Mouse (Mus musculus) left cerebral cortex, postnatal 4 days (tissue): ENCODE data around the gene Tmem156. TPM values are rescaled to one million over a fixed set of nuclear protein-coding genes. Genes with fewer than 3 reads are reported as not detected.
"Not testable (repeated sequence)": the region's sequence is repeated elsewhere in the genome, so short reads cannot be mapped to it uniquely, and the experiment has no call there.

Source experiments
- DNase-seq: peaks from one replicate; pipeline ENCODE4 v3.0.0-alpha.2; 2022
- intact Hi-C: fragments of 180-260 bp; cut with DNase I; formaldehyde crosslinking; loops from one replicate; pipeline ENCODE4 v1.15.1; 2025
- total RNA-seq, 2 experiments: library from RNA; stranded (reverse); gene quantifications; 2 replicates each; pipeline ENCODE4 v1.2.3; 2021

Tmem156 gene
- total RNA-seq, result not detected

GRCm38 (mm10) chr5:65091921-65092320 lies at the start of gene Tmem156:
TSS of gene Tmem156 (minus strand) at chr5:65092132.
- no peak for DNase-seq
- intact Hi-C loops, result no loop called here

DNA sequence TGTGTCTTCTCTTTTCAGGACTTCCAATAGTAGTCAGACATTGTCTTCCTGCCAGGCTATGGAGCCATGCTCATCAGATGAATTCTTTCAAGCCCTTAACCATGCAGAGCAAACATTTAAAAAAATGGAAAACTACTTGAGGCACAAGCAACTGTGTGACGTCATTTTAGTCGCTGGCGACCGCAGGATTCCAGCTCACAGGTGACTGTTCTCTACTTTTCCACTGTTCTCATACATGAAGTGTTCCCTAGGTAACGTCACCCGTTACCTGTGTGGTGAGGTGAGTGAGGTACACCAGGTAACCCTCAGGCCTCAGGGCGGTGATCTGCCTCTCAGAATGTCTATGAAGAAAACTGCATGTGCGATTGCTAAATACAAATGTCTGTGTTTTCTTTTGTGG lies 49.3 kb upstream of the Tmem156 start:
- intact Hi-C loops, result loop anchor here (10.0 kb wide), 1 partner anchor 656 kb away; no protein-coding TSS in a partner anchor

DNA sequence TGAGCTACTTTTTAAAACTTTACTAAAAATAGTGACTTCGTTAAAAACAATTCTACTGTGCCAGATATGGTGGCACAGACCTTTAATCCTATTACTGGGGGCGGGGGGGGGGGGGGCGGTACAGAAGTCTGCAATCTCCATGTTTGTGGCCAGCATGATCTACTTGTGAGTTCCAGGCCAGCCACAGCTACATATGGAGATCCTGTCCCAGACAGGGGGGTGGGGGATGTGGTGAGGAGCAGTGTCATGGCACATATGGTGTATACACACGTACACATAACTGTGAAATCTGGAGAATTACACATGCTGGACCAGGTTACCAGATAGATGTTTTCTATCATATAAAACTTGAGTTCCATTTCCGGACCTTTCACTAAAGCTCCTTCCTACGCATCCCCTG lies 45.1 kb upstream of the Tmem156 start:
- intact Hi-C loops, result loop anchor here (10.0 kb wide), 1 partner anchor 132 kb away; no protein-coding TSS in a partner anchor
- no peak for DNase-seq

More for the DNA sequence above, 49.3 kb upstream of the Tmem156 start:
- no peak for DNase-seq

GRCm38 (mm10) chr5:65136159-65136558 lies 44.2 kb upstream of the Tmem156 start:
- intact Hi-C loops, result loop anchor here (10.0 kb wide), 1 partner anchor 131 kb away; no protein-coding TSS in a partner anchor

DNA sequence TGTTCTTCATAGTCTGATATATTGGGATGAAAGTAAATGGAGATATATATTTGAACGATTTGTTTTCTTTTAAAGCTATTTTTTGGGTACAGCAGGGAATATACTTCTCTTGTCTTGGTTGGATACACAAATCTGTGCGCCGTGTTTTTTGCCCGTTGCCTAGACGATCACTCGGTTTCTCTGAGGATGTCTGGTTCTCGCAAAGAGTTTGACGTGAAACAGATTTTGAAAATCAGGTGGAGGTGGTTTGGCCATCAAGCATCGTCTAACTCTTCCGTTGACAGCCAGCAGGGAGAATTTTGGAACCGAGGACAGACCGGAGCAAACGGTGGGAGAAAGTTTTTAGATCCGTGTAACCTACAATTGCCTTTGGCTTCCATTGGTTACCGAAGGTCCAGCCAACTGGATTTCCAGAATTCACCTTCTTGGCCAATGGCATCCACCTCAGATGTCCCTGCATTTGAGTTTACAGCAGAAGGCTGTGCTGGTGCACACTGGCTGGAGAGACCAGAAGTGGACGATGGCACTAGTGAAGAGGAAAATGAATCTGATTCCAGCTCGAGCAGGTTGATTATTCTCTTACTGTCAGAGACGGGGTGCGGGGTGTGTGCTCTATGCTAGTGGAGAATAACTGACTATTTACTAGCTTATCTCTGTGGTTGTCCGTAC lies 39.4 kb upstream of the Tmem156 start:
- intact Hi-C loops, result loop anchor here (10.0 kb wide), 1 partner anchor 127 kb away; no protein-coding TSS in a partner anchor
- DNase-seq, result peak; percentile 19

More at GRCm38 (mm10) chr5:65136159-65136558, 44.2 kb upstream of the Tmem156 start:
- no peak for DNase-seq

- intact Hi-C loops, result loop anchor here (10.0 kb wide), 1 partner anchor 126 kb away; no protein-coding TSS in a partner anchor
- DNase-seq, result peak; percentile 32
These were observed 38.7 kb upstream of the Tmem156 start for GRCm38 (mm10) chr5:65130528-65131210.

DNA sequence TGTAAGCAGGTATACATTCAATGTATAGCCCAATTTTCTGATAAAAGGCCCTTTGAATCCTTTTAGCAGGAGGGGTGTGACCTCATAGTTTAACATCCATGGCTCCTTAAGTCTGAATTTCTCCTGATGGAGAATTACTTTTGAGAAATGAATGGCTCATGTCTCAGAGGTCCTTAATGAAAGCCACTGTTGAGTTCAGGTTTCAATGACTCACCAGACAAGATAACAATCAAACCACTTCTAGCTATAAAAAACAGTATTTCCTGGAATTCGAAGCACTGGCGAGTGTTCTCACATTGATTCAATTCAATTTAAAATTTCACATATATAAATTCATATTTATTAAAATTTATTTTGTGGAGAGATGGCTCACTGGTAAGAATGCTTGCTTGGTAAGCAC lies 36.5 kb upstream of the Tmem156 start:
- DNase-seq, result no peak
- intact Hi-C loops, result no loop called here

DNA sequence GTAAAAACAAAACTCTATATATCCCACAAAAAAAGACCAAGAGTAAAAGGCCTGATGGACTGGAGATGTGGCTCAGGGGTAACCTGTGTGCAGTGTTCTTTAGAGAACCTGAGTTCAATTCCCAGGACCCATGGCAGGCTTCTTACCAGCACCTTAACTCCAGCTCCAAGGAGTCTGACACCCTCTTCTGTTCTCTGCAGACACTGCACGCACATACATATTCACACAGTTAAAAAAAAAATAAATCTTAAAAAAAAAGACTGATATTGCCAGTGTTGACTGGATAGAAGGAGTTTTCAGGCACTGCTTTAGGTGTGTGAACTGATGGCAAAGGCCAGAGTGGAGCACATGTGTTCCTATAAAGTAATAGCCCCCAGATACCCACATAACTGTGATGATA lies 34.2 kb upstream of the Tmem156 start:
- DNase-seq, result no peak
- intact Hi-C loops, result no loop called here

DNA sequence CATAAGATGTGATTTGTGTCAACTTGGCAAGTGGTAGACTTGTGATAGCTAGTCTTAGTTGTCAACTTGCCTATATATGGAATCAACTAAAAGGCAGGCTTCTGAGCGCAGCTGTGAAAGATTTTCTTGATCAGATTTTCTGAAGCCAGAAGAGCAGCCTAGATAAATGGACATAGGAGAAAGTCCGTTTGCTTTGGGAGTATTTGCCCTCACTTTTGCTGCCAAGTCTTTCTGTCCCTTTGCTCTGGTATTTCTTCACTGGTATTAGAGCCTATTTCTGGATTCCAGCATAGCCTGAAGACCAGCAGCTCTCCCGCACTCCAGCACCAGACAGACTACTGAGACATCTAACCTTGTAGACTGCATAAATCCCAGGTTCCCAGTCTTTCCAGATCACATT lies 30.7 kb upstream of the Tmem156 start:
- DNase-seq, result no peak
- intact Hi-C loops, result no loop called here

DNA sequence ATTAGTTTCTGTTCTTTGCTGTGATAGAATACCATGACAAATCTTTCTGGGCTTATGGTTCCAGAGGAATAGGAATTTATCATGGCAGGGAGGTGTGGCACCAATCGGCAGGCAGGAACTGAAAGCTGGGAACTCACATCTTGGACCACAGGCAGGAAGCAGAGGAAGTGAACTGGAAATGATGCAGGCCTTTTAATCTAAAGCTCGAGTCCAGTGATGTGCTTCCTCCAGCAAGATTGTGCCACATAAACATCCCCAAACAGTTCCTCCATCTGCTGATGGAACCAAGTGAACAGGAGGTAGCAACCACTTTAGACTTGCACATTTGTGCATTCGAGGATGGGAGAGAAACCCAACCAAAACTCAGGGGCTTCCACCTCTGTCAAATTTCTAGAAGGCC lies 28.0 kb upstream of the Tmem156 start:
- DNase-seq, result no peak
- intact Hi-C loops, result no loop called here

DNA sequence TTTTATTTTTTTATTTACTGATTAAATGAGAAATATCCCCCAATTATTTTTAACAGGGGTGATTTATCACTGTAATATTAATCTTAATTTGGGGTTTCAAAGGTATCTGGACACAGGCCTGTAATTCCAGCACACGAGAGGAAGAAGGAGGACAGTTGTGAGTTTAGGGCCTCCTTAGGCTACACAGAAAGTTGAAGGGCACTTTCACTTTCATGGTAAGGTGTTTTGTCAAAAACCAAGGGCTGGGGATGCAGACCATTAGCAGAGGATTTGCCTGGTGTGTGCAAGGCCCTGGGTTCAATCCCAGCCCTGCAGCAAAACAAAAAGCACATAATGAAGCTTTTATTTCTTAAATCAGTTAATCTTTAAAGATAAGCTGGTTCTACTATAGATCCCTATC lies 27.6 kb upstream of the Tmem156 start:
- intact Hi-C loops, result no loop called here
- DNase-seq, result no peak

- no peak for DNase-seq
- intact Hi-C loops, result no loop called here
These were observed 24.9 kb upstream of the Tmem156 start for GRCm38 (mm10) chr5:65116789-65117188.

GRCm38 (mm10) chr5:65113323-65113722 lies 21.4 kb upstream of the Tmem156 start:
- no peak for DNase-seq
- intact Hi-C loops, result no loop called here

DNA sequence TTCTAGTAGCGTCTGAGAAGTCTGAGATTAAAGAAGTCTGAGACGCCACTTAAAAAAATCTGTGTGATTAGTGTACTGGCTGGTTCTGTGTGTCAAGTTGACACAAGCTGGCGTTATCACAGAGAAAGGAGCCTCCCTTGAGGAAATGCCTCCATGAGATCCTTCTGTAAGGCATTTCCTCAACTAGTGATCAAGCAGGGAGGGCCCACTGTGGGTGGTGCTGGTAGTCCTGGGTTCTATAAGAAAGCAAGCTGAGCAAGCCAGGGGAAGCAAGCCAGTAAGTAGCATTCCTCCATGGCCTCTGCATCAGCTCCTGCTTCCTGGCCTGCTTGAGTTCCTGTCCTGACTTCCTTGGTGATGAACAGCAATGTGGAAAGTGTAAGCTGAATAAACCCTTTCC lies 20.3 kb upstream of the Tmem156 start:
- intact Hi-C loops, result not testable (repeated sequence)

DNA sequence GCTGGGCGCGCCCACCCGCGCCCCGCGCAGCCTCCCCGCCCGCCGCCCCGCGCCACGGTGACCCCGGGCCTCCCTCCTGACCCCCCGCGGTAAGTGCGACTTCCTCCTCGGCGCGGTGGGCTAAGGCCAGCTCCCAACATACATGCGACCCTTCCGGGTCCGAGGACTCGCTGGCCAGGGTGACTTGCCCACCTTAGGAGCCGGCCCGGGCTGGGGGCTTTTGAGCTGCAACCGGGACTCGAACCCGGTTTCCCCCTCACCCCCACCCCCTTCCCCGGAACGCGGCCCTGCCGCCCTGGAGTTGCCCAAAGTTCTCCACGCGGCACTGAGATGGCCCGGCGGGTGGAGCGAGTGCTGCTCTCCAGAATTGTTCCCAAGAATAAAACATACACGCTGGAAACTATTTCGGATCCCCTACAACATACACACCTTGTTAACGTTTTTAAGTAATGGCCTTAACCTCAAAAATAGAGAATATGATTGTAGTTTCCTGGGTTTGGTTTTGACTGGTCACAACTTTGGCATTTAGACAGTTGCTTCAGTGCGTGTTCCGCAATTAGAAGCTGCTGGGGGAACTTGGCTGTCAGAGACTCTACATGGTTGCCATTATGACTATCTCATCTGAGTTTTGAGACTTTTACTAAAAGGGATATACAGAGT lies 16.0 kb upstream of the Tmem156 start:
- intact Hi-C loops, result no loop called here
- peak; percentile 26 for DNase-seq

More for the DNA sequence above, 20.3 kb upstream of the Tmem156 start:
- DNase-seq, result not testable (repeated sequence)

- peak; percentile 94 for DNase-seq
- intact Hi-C loops, result no loop called here
These were observed 15.2 kb upstream of the Tmem156 start, which contains the start of gene Klhl5 for GRCm38 (mm10) chr5:65106876-65107772. TSS of gene Klhl5 (plus strand) at chr5:65107539.

DNA sequence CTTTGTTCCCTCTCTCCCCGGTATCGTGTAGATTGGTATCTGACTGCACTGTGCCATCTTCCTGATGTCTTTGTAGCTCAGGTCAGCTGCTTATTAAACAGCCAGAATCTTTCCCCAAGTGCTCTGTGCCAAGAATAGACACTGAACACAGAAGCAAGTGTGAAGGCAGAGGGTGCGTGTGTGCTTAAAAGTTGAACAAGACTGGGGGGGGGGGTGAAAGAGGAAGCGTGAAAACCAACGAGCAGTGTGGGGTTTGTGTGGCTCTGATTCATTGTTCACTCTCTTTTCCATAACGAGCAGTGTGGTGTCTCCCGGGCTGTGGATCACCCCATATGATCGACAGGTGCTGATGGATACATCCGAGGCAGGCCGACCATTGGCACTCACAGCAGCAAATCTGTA lies 10.7 kb upstream of the Tmem156 start:
- DNase-seq, result no peak
- intact Hi-C loops, result no loop called here

DNA sequence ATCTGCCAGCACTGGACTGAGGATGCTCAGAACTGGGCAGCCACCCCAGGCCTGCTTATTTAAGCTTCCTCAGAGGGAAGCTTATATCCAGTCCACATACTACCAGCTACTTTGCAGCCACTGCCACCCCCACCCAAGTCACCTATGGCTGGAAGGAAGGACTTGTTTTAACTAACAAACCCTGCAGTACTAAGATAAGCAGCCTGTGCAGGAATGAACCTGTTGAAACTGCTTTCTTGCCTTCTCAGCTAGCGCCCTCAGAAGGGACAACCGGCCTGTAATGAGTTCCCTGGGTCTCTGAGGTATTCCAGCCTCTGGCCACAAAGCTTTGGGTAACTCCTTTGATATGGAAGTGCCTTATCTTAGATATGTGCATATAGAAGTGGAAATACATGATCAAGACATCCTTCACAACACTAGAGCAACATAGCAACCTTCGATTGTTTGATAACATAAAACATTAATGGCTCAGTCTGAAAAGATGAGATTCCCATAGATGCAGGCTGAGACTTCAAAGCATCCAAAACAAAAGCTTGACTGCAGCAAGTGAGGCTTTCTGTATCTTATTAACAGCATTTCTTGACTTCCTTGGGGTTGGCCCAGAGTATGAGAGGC lies 10.2 kb upstream of the Tmem156 start:
- intact Hi-C loops, result no loop called here
- no peak for DNase-seq

DNA sequence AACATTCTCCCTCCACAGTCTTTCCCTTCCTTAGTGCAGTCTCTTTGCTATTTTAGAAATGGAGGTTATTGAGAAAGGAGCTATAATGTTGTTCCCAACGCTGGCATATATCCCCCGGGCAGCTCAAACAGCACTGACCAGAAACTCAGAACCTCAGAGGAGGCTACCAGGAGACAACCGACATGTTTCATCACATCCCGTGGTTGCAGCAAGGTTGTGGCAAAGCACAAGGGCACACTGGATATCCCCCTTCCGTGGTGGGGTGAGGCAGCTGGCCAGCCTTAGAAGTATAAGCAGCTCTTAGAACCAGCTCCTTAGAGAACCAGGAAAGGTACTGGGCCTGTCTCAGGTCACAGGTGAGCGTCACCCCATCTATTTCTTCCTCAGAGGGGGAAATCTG lies 9.7 kb upstream of the Tmem156 start:
- intact Hi-C loops, result no loop called here
- DNase-seq, result no peak

DNA sequence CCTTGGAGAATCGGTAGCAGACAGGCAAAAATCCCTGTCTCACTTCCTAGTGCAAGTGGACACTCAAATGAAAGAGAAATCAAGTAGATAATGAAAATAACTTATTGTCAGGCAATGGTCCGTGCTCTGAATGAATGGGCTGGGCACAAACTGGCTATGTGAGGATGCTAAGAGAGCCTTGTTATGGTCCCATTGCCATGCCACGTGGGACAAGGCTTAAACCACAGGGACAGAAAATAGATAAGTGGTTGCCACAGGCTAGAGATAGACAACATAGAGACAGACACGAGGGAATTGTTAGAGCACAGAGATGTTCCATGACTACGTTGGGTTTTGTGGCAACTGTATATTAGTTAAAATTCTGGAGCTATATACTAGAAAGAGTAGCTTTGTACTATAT lies 9.3 kb upstream of the Tmem156 start:
- intact Hi-C loops, result no loop called here
- no peak for DNase-seq
